Mouse (Mus musculus) ovary, postnatal 14 days (tissue): ENCODE data around the gene Itga5.
A peak's percentile ranks its signal among the peaks of the same experiment; 100 is the strongest.
"Not testable (repeated sequence)": the region's sequence is repeated elsewhere in the genome, so short reads cannot be mapped to it uniquely, and the experiment has no call there.

Experiments
- DNase-seq: peaks from one replicate; pipeline ENCODE4 v3.0.0; 2022; ENCODE audit warnings: low spot score

Gene Itga5

DNA sequence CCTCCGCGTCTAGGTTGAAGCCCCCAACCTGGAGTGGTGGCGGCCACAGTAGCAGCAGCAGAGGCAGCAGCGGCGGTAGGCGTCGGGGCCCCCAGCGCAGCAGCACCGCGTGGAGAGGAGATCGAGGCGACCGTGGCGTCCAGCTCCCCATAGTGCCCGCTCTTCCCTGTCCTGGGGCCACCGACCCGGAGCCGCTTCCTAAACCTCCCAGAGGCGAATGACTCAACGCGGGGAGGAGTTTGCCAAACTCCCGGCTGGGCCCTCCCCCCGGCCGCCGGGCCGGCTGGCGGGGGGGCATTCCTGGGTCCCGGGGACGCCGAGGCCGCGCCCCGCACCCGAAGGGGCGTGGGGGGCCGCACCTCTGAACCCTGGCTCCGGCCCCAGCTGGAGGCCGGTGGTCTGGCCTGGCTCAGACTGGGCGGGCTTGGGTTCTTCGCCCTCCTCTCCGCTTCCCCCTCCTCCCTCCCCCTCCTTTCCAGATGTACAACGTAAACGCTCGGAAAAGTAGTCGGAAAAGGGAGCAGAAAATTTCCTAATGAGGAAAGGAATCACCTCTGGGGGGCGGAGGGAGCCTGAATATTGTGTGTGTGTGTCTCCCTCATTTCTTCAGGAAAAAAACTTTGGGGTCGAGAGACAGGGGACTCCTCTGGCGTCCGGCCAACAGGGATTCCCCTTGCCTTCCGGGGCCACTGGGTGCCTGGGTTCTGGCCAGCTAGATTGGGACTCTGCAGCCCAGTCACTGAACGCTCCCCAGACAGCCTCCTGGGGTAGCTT lies at the start of gene Itga5:
Gene Itga5, minus strand, starts transcription at position 388 of the 774 bp plus-strand sequence.
- DNase-seq = peak; percentile 47

DNA sequence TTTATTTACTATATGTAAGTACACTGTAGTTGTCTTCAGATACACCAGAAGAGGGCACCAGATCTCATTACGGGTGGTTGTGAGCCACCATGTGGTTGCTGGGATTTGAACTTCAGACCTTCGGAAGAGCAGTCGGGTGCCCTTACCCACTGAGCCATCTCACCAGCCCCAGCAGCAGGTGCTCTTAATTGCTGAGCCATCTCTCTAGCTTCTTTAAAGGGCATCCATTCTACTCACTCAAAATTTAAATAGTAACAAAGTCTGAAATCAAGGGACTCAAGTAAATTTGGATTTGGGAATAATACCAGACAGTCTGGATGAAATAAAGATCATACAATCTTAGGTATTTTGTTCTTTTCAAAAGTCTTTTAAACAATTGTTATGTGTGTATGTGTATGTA lies 39.0 kb upstream of the Itga5 start:
- not testable (repeated sequence) for DNase-seq

DNA sequence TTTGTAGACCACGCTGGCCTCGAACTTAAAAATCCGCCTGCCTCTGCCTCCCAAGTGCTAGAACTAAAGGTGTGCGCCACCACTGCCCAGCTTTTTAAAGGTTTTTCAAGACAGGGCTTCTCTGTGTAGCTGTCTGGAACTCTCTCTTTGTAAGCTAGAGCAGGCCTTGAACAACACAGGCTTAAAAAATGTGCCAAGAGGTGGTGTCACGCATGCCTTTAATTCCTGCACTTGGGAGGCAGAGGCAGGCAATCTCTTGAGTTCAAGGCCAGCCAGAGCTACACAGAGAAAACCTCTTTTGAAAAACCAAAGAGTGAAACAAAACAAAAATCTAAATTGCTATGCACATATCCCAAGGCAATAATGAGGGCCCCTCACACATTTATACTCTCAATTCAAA lies 34.8 kb upstream of the Itga5 start:
- DNase-seq = no peak

DNA sequence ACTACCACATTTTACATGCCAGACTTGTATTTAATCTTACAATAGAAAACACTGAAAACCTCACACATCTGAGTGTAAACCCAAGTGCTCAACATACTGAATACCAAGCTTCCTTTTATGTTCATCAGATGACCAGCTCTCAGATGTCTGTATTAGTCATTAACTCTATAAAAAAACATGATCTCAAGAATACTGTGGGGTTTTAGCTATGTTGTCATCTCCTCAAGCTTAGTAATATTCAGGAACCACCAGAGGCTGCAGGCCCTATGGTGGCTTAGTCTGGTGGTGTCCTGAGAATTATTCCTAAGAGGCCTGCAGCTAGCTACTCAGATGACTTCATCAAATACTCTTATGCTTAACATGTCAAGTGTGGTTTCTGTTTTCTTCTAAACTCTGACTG lies 27.0 kb upstream of the Itga5 start:
- no peak for DNase-seq

DNA sequence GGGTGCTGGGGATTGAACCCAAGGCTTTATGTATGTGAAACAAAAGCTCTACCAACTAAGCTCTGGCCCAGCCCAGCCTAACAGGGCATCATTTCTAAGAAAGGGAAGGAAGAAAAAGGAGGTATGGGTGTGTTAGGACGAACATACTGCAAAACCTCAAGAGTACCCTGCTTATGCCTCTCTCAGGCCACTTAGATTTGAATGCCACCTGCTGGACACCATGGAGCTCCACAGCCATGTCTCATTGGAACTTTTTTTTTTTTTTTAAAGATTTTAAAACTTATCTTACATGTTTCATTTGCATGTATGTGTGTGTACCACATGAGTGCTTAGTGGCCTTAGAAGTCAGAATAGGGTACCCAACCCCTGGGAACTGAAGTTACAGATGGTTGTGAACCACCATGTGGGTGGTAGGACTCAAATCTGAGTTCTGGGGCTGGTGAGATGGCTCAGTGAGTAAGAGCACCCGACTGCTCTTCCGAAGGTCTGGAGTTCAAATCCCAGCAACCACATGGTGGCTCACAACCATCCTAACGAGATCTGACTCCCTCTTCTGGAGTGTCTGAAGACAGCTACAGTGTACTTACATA lies 22.1 kb upstream of the Itga5 start:
- DNase-seq = no peak

DNA sequence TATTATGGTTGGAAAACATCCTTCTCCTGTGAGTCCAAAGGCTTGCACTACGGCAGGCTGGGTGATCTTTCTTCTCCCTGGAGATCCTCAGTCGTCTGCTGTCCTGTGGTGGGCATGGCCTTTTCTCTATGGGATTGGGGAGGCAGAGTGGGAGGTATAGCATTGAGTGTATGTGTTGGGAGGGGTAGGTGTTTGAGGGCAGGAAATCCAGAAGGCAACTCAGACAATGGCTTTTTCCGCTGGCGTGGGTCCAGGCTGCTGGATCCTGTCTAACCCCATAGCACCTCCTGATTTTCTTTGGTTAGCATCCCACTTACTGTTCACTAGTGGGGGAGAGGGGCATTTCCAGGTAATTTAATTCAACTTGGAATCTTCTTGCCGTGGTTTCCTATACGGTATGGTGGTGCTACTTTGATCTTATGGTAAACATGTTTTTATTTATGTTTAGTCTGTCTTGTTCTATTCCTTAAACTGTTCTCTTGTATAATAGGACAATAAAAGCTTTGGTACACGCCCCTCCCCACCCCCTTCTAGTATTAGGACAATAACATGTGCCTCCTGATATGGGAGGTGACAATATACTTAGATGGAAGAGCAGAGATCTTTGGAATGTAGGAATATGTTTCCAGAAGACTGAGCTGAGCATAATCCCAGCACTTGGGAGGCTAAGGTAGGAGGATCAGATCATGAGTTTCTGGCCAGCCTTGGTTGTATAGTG lies 17.4 kb upstream of the Itga5 start:
- DNase-seq = no peak

DNA sequence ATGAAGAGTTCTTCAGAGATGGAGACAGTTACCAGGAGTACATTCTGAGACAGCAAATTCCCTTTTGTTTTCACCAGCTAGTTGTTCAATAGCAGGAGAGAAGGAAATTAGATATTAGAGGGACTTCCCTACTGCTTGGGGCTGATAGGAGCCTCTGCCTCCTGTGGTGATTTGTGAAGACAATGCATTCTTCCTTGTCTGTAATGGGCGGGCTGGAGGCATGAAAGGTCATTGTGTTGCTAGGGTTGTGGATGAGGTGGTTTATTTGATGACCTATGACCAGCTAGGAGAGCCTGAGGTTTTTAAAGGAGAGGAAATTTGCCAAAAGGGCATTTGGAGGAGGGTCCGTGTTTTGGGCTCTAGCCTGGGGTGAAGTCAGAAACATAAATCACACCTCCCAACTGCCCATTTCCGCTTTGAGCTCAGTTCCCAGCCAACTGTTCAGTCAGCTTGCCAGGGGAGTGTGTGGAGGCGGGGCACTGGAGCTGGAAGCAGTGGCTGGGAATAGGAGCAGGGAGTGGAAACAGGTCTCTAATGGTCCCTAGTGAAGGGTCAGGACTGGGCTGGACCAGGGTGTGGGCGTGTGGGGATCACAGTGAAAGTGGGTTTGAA lies 16.3 kb upstream of the Itga5 start:
- peak; percentile 61 for DNase-seq

DNA sequence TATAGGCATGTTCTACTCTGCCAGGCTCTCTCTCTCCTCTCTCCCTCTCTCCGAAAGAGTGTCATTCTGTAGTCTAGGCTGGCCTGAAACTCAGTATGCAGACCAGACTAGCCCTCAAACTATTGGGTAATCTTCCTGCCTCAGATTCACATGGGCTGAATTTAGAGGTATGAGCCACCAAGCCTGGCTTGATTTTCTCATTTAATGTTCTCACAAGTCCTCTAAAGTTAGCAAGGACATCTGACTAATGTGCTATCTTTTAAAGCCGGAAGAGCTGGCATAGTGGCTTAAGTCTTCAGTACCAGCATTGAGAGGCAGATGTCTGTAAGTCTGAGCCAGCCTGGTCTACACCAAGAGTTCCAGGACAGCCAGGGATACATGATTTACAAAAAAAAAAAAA lies 15.5 kb upstream of the Itga5 start:
- DNase-seq = no peak

DNA sequence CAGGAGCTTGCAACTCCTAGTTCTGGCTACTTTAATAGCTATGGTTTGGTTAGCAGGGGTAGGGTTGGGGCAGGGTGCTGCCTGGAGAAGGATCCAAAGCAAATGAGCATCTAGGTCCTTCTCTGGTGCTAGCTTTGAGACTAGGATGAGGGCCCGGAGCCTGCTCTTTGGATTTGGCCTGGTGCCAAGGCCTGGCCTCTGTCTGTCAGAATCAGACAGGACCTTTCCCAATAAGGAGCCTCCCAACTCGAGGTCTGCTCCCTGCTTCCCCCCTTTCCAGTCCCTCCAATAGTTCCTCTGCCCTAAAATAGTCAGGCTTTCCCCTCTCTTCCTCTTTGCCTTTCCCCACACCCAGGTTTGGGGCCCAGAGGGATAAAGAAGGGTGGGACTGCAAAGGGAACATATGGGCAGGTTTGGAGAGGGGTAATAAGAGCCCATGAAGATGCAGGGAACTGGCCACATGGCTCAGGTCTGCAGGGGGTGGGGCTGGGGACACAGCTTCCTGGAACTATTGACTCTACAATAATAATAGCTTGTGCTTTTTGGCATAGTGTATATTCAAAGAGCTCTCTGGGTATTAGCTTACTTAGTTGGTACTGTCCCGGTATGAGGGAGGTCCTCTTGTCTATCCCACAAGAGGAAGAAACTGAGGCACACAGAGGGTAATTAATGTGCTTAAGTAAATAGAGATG lies 12.2 kb upstream of the Itga5 start:
- DNase-seq = no peak

DNA sequence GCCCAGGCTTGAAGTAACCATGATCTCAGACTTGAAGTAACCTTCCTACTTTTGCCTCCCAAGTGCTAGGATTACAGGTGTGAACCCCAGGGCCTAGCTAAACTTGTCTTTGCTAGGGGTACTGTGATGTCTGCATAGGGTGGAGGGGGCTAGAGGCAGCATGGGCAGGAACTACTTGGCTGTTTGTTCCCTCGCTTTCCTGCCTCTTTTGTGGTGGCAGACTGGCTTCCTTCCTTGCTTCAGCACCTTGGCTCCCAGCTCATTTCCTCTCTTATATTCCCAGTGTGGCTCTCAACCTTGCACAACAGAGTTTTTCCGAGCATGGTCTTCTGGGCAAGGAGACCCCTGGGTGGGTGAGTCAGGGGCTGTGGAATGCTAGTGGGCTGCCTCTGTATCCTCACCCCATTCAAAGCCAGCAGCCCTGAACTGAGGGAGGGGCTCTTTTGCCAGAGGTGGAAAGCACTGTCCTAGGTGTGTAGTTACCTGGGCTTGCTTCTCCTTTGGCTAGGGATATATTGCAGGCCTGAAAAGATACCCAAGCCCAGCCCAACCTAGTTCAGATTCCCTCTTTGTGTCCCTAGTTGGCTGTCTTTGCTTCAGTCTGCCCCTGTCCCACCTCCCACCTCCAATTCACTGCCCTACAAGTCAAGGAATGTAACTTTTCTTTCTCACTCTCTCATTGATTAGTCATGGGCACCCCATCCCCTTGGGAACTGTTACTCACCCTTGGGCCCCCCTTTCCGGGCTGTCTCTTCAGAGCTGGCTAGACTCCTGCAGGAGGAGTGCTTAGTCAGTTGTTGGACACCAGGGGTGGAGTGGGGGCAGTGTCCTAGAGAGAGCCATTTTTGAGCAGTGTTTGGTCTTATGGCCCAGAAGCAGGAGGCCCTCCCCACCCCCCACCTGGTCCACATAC lies 11.4 kb upstream of the Itga5 start:
- DNase-seq = no peak

DNA sequence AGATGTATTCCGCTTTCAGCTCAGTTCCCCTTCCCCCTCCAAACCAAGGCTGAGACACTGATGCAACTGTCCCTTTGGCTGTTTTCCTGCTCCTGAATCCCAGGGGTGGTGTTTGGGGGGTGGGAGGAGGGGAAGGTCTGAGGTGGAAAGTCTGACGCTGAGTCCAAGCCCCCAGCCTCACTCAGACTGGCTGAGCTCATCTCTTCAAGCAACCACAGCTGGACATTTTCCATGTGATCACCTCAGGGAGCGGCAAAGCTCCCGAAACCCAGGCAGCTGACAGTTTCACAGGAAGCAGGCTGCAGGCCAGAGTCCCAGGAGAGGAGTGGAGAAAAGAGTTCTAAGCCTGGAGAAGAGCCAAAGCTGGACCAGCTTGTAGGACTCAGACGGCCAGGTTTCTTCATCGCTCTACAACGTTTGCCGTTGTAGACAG lies 10.3 kb upstream of the Itga5 start:
- no peak for DNase-seq

DNA sequence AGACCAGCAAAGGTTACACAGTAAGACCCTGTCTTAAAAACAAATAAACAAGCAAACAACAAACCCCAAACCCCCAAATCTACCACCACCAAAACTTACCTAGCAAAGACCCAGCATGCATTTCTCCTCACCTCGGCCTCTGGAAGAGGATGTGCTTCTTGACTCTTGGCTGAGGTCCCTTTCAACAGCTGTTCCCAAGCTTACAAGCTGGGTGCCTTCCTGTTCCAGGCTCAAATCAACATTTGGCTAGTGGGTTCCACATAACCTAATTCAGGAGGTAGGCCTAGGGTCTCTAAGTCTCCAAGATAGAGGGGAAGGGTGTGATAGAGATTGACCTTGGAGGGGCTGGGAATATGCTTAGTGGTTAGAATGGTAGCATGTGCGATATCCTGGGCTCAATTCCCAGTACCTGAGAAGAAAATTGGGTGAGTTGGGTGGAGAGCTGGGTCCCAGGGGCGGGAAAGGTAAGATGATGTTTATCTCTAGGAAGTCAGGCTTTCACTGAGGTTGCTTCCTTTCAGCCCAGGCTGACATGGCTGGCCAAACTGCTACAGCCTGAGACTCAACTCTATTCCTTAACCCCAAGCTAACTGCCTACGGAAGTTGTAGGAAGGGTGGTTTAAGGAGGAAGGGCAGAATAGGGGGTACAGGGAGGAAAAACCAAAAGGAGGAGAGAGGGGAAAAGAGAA lies 8.7 kb upstream of the Itga5 start:
- DNase-seq = no peak

DNA sequence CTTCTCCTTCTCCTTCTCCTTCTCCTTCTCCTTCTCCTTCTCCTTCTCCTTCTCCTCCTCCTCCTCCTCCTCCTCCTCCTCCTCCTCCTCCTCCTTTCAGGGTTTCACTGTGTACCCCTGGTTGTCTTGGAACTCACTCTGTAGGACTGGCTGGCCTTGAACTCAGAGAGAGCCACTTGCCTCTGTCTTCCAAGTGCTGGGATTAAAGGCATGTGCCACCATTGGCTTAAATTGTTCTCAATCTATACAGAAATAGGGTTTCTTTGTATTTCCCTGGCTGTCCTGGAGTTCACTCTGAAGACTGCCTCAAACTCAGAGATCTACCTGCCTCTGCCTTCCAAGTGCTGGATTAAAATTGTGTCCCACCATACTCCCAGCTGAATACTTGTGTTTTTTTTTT lies 5.9 kb upstream of the Itga5 start:
- no peak for DNase-seq

DNA sequence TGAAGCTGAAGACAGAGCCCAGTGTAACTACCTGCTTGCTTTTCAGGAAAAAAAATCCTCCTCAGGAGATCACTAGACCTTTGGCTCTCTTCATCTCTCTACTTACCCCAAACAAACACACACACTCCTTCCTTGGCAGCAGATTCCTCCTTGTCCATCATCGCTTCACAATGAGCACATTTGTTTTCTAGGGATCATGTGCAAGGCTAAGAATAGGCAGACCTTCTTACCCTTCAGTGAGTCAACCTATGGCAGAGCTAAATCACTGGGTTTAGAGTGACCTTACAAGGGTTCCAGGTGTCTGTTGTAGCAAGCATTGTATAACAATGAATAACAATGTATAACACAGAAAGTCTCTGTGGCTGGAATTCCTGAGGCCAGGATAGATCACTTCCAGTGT lies 5.2 kb upstream of the Itga5 start:
- DNase-seq = no peak

DNA sequence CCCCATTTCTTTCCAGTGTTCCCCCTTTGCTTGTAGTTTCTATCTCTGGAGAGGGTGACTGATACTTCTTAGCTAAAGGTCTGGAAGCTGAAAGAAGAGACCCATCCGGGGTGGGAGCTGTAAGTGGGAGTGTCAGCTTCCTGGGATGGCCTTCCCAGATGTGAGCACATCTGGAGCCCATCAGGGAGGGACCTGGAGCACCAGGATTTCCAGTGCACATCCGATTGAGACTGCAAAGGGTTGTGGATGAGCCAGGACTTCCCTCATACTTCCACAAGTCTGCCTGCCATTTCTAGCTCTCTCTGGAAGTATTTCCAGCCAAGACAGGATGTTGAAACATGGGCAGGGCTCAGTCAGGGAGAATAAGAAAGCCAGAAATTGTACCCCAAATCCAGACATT lies 4.6 kb upstream of the Itga5 start:
- no peak for DNase-seq

DNA sequence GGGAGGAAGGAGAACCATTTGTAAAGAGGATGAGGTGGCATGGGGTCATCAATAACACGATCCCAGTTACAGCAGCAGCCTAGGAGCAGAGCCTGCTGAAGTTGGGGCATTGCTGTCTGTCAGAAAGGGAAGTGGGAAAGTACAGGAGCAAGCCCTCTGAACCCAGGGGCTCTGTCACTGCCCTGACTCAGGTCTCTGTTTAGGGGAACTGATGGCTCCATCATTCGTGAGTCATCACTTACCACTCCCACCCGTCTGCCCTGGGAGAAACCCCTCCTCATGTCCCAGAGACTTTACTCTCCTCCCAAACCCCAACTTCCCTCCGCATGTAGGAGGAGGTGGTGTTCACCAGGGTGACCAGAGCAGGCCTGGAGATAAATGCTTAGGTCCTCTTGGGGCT lies 3.9 kb upstream of the Itga5 start:
- no peak for DNase-seq

DNA sequence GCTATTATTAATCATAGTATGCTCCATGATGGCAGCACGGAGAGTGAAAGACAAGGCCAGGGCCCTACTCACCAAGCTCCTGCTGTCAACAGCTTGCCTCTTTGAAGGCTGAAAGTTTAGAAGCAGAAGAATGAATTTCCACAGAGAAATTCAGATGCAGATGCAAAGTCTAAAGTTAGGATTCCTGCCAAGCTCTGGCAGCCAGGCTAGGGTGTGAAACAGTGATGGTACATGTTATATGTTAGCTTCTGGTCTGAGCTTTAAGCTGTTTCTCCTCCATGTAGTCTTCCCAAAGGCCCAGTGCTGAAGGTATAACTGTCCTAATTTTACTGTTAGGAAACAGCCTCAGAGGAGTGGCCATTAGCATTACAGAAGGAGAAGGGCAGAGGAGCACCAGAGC lies 2.6 kb upstream of the Itga5 start:
- no peak for DNase-seq

DNA sequence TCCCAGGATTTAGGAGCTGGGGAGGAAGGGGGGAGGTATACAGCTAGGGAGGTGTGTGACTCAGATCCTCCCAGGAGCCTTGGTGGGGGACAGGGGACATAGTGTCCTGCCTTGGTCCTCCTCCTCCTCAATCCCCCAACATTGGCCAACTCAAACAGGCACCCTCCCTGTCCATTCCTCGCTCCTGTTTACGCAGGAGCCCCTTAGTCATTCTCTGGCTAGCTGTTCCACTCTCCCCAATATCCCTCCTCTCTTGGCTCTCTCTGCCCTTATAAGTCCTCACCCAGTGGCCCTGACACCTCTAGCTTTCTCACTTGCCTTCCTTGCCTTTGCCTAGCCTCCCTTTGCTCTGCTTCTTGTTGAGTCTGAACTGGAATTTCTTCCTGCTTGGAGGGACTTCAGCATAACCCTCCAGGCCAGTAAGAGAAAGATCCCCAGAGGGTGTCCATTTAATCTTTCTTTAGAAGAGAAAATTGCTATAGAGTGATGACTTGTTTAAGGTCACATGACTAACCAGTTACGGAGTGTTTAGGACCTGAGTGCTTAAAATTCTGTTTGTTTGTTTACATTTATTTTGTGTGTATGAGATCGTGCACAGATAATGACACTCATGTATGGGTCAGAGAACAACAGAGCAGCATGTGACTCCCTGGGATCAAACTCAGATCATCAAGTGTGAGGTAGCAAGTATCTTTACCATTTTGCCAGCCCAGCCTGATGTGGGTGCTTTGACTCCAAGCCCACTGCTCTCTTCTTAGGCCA lies 1.8 kb upstream of the Itga5 start:
- DNase-seq = no peak

DNA sequence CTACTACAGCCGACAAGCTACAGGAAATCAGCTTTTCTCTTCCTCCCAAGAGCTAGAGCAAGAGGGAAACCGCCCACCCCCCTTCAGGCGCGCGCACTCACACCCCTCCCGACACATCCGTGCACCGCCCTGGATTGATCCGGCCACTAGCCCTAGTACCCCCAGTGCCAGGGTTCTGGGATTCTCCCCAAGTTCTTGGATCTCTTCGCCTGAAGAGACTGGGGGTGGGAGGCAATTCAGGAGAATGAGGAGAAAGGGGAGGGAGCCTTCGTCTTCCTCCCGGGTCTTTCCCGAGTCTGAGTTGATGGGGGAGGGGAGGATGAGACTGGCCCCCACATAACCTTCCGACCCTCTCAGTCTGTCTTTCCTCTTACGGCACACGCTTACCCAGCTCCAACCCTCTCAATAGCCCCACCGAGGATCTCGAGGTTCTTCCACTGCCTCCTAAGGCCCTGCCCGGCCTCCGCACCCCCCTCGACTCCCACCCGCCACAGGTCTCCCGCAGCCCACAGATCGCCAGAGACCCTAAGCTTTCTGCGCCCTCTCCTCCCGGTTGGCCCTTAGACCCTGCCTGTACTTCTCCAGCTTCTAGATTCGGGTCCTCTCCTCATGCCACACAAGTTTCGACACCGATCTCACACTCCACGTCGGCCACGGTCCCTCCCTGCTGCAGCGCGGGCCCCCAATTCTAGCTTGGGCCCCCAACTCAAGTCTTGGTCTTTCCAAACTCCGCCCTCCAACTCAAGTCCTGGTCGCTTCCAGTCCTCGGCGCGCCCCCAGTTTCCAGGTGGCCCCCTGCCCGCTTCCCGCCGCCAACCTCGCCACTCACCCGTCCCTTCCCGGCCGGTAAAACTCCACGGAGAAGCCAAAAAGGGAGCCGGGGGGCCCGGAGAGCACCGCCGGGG lies 840 bp downstream of the Itga5 start:
- DNase-seq = no peak
